Mouse (Mus musculus): ENCODE results near the gene Utrn.

Gene Utrn

GRCm38 (mm10) chr10:12803939-12804338 is 65.2 kb downstream of the Utrn start:
- no peak for TF ChIP-seq GATA4 (IDR thresholded peaks at IDR 0.05; ENCODE audit: insufficient replicate concordance, low read length)

- TF ChIP-seq GATA4 (IDR thresholded peaks at IDR 0.05; ENCODE audit: insufficient replicate concordance, low read length), result no peak
Measured at GRCm38 (mm10) chr10:12799416-12799815, 69.7 kb downstream of the Utrn start.

- no peak for TF ChIP-seq GATA4 (IDR thresholded peaks at IDR 0.05; ENCODE audit: insufficient replicate concordance, low read length)
Measured at GRCm38 (mm10) chr10:12798248-12798647, 70.9 kb downstream of the Utrn start.

- no peak for TF ChIP-seq GATA4 (IDR thresholded peaks at IDR 0.05; ENCODE audit: insufficient replicate concordance, low read length)
Measured at GRCm38 (mm10) chr10:12796510-12796840, 72.7 kb downstream of the Utrn start.

GRCm38 (mm10) chr10:12795796-12796509 is 73.2 kb downstream of the Utrn start:
- no peak for TF ChIP-seq GATA4 (IDR thresholded peaks at IDR 0.05; ENCODE audit: insufficient replicate concordance, low read length)

- TF ChIP-seq GATA4 (IDR thresholded peaks at IDR 0.05; ENCODE audit: insufficient replicate concordance, low read length), result no peak
Measured at GRCm38 (mm10) chr10:12792049-12792448, 77.1 kb downstream of the Utrn start.

GRCm38 (mm10) chr10:12790881-12791280 is 78.3 kb downstream of the Utrn start:
- TF ChIP-seq GATA4 (IDR thresholded peaks at IDR 0.05; ENCODE audit: insufficient replicate concordance, low read length), result no peak

- no peak for TF ChIP-seq GATA4 (IDR thresholded peaks at IDR 0.05; ENCODE audit: insufficient replicate concordance, low read length)
Measured at GRCm38 (mm10) chr10:12788529-12788928, 80.6 kb downstream of the Utrn start.

GRCm38 (mm10) chr10:12787965-12788364 is 81.2 kb downstream of the Utrn start:
- no peak for TF ChIP-seq GATA4 (IDR thresholded peaks at IDR 0.05; ENCODE audit: insufficient replicate concordance, low read length)

GRCm38 (mm10) chr10:12785299-12785698 is 83.9 kb downstream of the Utrn start:
- TF ChIP-seq GATA4 (IDR thresholded peaks at IDR 0.05; ENCODE audit: insufficient replicate concordance, low read length), result no peak

GRCm38 (mm10) chr10:12781381-12781907 is 87.7 kb downstream of the Utrn start:
- TF ChIP-seq GATA4 (IDR thresholded peaks at IDR 0.05; ENCODE audit: insufficient replicate concordance, low read length), result peak; percentile 56; the same call in 1 of the 2 replicates

- no peak for TF ChIP-seq GATA4 (IDR thresholded peaks at IDR 0.05; ENCODE audit: insufficient replicate concordance, low read length)
Measured at GRCm38 (mm10) chr10:12773178-12773577, 96.0 kb downstream of the Utrn start.

GRCm38 (mm10) chr10:12771511-12771910 is 97.7 kb downstream of the Utrn start:
- no peak for TF ChIP-seq GATA4 (IDR thresholded peaks at IDR 0.05; ENCODE audit: insufficient replicate concordance, low read length)

GRCm38 (mm10) chr10:12762668-12763067 is 106.5 kb downstream of the Utrn start:
- no peak for TF ChIP-seq GATA4 (IDR thresholded peaks at IDR 0.05; ENCODE audit: insufficient replicate concordance, low read length)

GRCm38 (mm10) chr10:12758702-12758988 is 110.5 kb downstream of the Utrn start:
- TF ChIP-seq GATA4 (IDR thresholded peaks at IDR 0.05; ENCODE audit: insufficient replicate concordance, low read length), result no peak

GRCm38 (mm10) chr10:12757943-12758701 is 111.0 kb downstream of the Utrn start:
- TF ChIP-seq GATA4 (IDR thresholded peaks at IDR 0.05; ENCODE audit: insufficient replicate concordance, low read length), result no peak
